Mouse (Mus musculus) spleen, adult 2 months (tissue): Measurements from ENCODE around the gene Gm20388. TPM values are rescaled to one million over a fixed set of nuclear protein-coding genes. Genes with fewer than 3 reads are reported as not detected.

Experiments used
- DNase-seq, 2 experiments: peaks; one replicate each; pipeline versions ENCODE4 v3.0.0 to v3.0.0-alpha.2; 2012 to 2021; ENCODE audit warnings: low spot score in 2 of 2, low read depth in 1 of 2
- H3K27ac ChIP-seq: fragments of 200-500 bp; 2 replicates; pipeline ENCODE4 v1.5.1; 2012; ENCODE audit warnings: low read length, inconsistent platforms; ENCODE audit not compliant: insufficient read depth
- H3K27me3 ChIP-seq: fragments of 200-500 bp; 2 replicates; pipeline ENCODE4 v1.6.1; 2012; ENCODE audit warnings: mild to moderate bottlenecking, moderate library complexity, low read length, inconsistent platforms; ENCODE audit not compliant: control insufficient read depth, insufficient read depth
- H3K36me3 ChIP-seq: fragments of 200-500 bp; 2 replicates; pipeline ENCODE4 v1.6.1; 2012; ENCODE audit warnings: mild to moderate bottlenecking, low read length, inconsistent platforms; ENCODE audit not compliant: control insufficient read depth, insufficient read depth
- H3K4me1 ChIP-seq: fragments of 200-500 bp; 2 replicates; pipeline ENCODE4 v1.6.1; 2011; ENCODE audit warnings: inconsistent platforms; ENCODE audit not compliant: control insufficient read depth, insufficient read depth, insufficient read length
- H3K4me3 ChIP-seq: fragments of 200-500 bp; 2 replicates; pipeline ENCODE4 v1.5.1; 2011; ENCODE audit warnings: mild to moderate bottlenecking, inconsistent platforms; ENCODE audit not compliant: insufficient read depth, insufficient read length; ENCODE audit errors: extremely low read depth
- CTCF ChIP-seq: fragments of 200-500 bp; IDR thresholded peaks from 2 replicates; pipeline ENCODE4 v1.5.1; 2011; ENCODE audit warnings: mild to moderate bottlenecking, inconsistent platforms; ENCODE audit not compliant: insufficient read depth, insufficient read length, insufficient replicate concordance; ENCODE audit errors: extremely low read depth
- POLR2A ChIP-seq: fragments of 200-500 bp; IDR thresholded peaks from 2 replicates; pipeline ENCODE4 v1.6.1; 2011; ENCODE audit warnings: low read depth, low read length, inconsistent platforms
- WGBS: fragments of 180-500 bp; shearing (Covaris S2); methylation state at CpG from one replicate; pipeline ENCODE4 v1.1.7; 2018; 5-methylcytosine and 5-hydroxymethylcytosine counted together
- polyA plus RNA-seq: library from polyadenylated mRNA; depleted of rRNA; stranded (reverse); fragments of >200 nt; gene quantifications from 2 replicates; pipeline ENCODE4 v1.2.3, GENCODE M21; 2012

Gm20388 gene
- polyA plus RNA-seq, 1 experiment, result 26.1 TPM

GRCm38 (mm10) chr8:121124547-121125239, 1214.1 kb downstream of the Gm20388 start:
- no peak for TF ChIP-seq CTCF
- no peak for TF ChIP-seq POLR2A
- H3K36me3 ChIP-seq, result no peaks in the 10 kb centered on the region
- H3K27ac ChIP-seq, result no peak overlapping the region
- no peak for DNase-seq
- no peaks in the 10 kb centered on the region for H3K4me1 ChIP-seq
- WGBS, result 15% methylated on average over 17 of the region's 17 CpGs
- peaks cover 33% of the 10 kb centered on the region for H3K27me3 ChIP-seq
- no peak overlapping the region for H3K4me3 ChIP-seq

- no peak for DNase-seq
- no peak for TF ChIP-seq CTCF
- TF ChIP-seq POLR2A, result no peak
- H3K36me3 ChIP-seq, result no peaks in the 10 kb centered on the region
- peaks cover 33% of the 10 kb centered on the region for H3K27me3 ChIP-seq
- H3K27ac ChIP-seq, result no peak overlapping the region
- H3K4me1 ChIP-seq, result no peaks in the 10 kb centered on the region
- 4% methylated on average over 35 of the region's 36 CpGs for WGBS
- no peak overlapping the region for H3K4me3 ChIP-seq
Measured at GRCm38 (mm10) chr8:121125311-121125876, 1214.8 kb downstream of the Gm20388 start.

- Histone ChIP-seq H3K27me3 (peaks cover 32% of the 10 kb centered on the region), H3K27ac (no peak overlapping the region), H3K36me3 (no peaks in the 10 kb centered on the region), H3K4me1 (no peaks in the 10 kb centered on the region), H3K4me3 (no peak overlapping the region)
- WGBS, result 17% methylated on average over 6 of the region's 6 CpGs
- no peak for TF ChIP-seq POLR2A
- TF ChIP-seq CTCF, result no peak
- DNase-seq, result no peak
Measured at GRCm38 (mm10) chr8:121126191-121126590, 1215.5 kb downstream of the Gm20388 start.

DNA sequence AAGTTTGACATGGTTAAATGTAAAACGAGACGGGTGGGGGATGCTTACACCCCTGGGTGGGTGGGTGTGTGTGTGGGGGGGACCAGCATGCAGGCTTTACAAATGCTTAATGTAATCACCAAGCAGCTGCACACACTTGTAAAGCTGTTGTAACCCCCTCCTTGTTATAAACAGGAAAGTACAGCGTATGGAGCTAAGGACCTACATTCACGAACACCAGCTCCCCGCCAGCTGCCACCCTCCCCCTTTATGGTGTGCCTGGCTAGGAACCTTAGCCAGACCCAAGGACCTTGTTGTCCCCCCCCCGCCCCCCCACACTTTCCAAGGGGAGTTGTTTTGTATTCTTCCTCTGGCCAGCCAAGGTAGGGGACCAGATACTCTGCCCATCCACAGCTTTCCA, 1216.1 kb downstream of the Gm20388 start:
- DNase-seq, result no peak
- H3K27ac ChIP-seq, result no peak overlapping the region
- H3K4me1 ChIP-seq, result no peaks in the 10 kb centered on the region
- H3K36me3 ChIP-seq, result no peaks in the 10 kb centered on the region
- no peak overlapping the region for H3K4me3 ChIP-seq
- TF ChIP-seq CTCF (no peak), POLR2A (no peak)
- WGBS, result 23% methylated on average over 6 of the region's 6 CpGs
- H3K27me3 ChIP-seq, result peaks cover 30% of the 10 kb centered on the region

DNA sequence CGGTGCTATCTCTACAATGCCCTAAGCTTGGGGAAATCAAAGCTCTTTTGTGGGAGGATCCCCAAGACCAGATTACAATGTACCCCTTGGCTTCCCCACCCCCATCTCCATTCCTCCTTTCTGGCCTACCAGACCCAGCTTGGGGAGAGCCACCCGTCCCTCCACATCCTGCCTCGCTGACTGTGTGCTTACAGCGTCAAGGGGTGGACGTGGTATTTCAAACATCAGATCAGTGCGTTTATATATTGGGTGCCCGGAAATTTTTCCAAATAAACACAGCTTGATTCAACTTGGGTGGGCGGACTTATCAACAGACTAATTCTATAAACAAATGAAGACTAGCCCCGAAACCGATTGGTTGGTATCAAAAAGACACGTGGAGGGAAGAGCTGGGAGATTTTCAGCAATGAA, 1216.7 kb downstream of the Gm20388 start:
- Histone ChIP-seq H3K27ac (no peak overlapping the region), H3K36me3 (no peaks in the 10 kb centered on the region), H3K27me3 (peaks cover 27% of the 10 kb centered on the region), H3K4me1 (no peaks in the 10 kb centered on the region), H3K4me3 (no peak overlapping the region)
- no peak for DNase-seq
- 15% methylated on average over 11 of the region's 11 CpGs for WGBS
- TF ChIP-seq POLR2A, result no peak

- no peak within 1 kb of the TSS for H3K27ac ChIP-seq
- no peak for TF ChIP-seq CTCF
- no peak for TF ChIP-seq POLR2A
- no peak within 1 kb of the TSS for H3K4me3 ChIP-seq
- H3K27me3 ChIP-seq, result peaks cover 24% of the 10 kb centered on the region
- no peaks in the 10 kb centered on the region for H3K36me3 ChIP-seq
- 9% methylated on average over 43 of the region's 43 CpGs for whole genome bisulfite sequencing
- no peaks in the 10 kb centered on the region for H3K4me1 ChIP-seq
- no peak for DNase-seq
Measured at GRCm38 (mm10) chr8:121127756-121128375, 1217.2 kb downstream of the Gm20388 start, which contains the start of gene Foxl1. Foxl1 (plus strand) TSS chr8:121127940.
